Mouse (Mus musculus) kidney, postnatal 0 days (tissue): ENCODE results near the gene Ripor2. TPM values are rescaled to one million over a fixed set of nuclear protein-coding genes. Genes with fewer than 3 reads are reported as not detected.

Source experiments
- ATAC-seq: fragments of 200-750 bp; cut with Nextera tagmentation; replicated peaks from 2 replicates; pipeline ENCODE4 v1.8.0; 2017; ENCODE audit warnings: low read depth, moderate number of reproducible peaks, moderate TSS enrichment, moderate library complexity; ENCODE audit not compliant: low FRiP score
- DNase-seq: peaks from one replicate; pipeline ENCODE4 v3.0.0-alpha.2; 2016; ENCODE audit warnings: low spot score
- H3K27ac ChIP-seq: fragments of 300-500 bp; sonication (generic); 2 replicates; pipeline ENCODE4 v1.5.1; 2014; ENCODE audit warnings: mild to moderate bottlenecking
- H3K27me3 ChIP-seq: fragments of 300-500 bp; sonication (generic); 2 replicates; pipeline ENCODE4 v1.6.1; 2014; ENCODE audit warnings: low read length, mixed read lengths; ENCODE audit not compliant: insufficient read depth
- H3K36me3 ChIP-seq: fragments of 300-500 bp; sonication (generic); 2 replicates; pipeline ENCODE4 v1.6.1; 2014; ENCODE audit warnings: low read length, mixed read lengths; ENCODE audit not compliant: insufficient read depth
- H3K4me1 ChIP-seq: fragments of 300-500 bp; sonication (generic); replicated peaks from 2 replicates; pipeline ENCODE4 v1.6.1; 2014; ENCODE audit warnings: antibody characterized with exemption, low read length, mixed read lengths; ENCODE audit not compliant: insufficient read depth
- H3K4me2 ChIP-seq: fragments of 300-500 bp; sonication (generic); 2 replicates; pipeline ENCODE4 v1.6.1; 2014; ENCODE audit warnings: mild to moderate bottlenecking, low read length, moderate library complexity, mixed read lengths
- H3K4me3 ChIP-seq: fragments of 300-500 bp; sonication (generic); replicated peaks from 2 replicates; pipeline ENCODE4 v1.5.1; 2014; ENCODE audit warnings: low read depth, low read length
- H3K9ac ChIP-seq: fragments of 300-500 bp; sonication (generic); 2 replicates; pipeline ENCODE4 v1.6.1; 2014; ENCODE audit warnings: low read depth, low read length
- H3K9me3 ChIP-seq: fragments of 300-500 bp; sonication (generic); replicated peaks from 2 replicates; pipeline ENCODE4 v1.6.1; 2016; ENCODE audit warnings: low read length, inconsistent platforms, mixed read lengths
- CTCF ChIP-seq: IDR thresholded peaks from 2 replicates; pipeline ENCODE4 v1.5.1; 2016; ENCODE audit warnings: antibody characterized with exemption, low read depth, mild to moderate bottlenecking, moderate library complexity
- WGBS: fragments of 180-500 bp; shearing (Covaris S2); extraction: QIAGEN DNeasy Blood & Tissue Kit; methylation state at CpG from one replicate; pipeline ENCODE4 v1.1.7; 2014; 5-methylcytosine and 5-hydroxymethylcytosine counted together
- polyA plus RNA-seq: library from polyadenylated mRNA; unstranded; fragments of >200 nt; fragmentation: Nextera tagmentation; extraction: Ambion mirVana; gene quantifications from 2 replicates; pipeline ENCODE4 v1.2.1, GENCODE M21; 2015

Ripor2 gene
- polyA plus RNA-seq, 1 experiment from 2014 or later = 2.2 TPM

- DNase-seq (no peak), ATAC-seq (no peak)
- no peak overlapping the region for H3K4me3 ChIP-seq
- no peaks in the 10 kb centered on the region for H3K27me3 ChIP-seq
- H3K9ac ChIP-seq = no peak overlapping the region
- no peaks in the 10 kb centered on the region for H3K4me1 ChIP-seq
- no peaks in the 10 kb centered on the region for H3K36me3 ChIP-seq
- WGBS = 93% methylated on average over 12 of the region's 12 CpGs
- no peak overlapping the region for H3K4me2 ChIP-seq
- H3K27ac ChIP-seq = no peak overlapping the region
- TF ChIP-seq CTCF = no peak
- H3K9me3 ChIP-seq = no peaks in the 10 kb centered on the region
Measured at GRCm38 (mm10) chr13:24587192-24587895, 5.4 kb downstream of the Ripor2 start.

DNA sequence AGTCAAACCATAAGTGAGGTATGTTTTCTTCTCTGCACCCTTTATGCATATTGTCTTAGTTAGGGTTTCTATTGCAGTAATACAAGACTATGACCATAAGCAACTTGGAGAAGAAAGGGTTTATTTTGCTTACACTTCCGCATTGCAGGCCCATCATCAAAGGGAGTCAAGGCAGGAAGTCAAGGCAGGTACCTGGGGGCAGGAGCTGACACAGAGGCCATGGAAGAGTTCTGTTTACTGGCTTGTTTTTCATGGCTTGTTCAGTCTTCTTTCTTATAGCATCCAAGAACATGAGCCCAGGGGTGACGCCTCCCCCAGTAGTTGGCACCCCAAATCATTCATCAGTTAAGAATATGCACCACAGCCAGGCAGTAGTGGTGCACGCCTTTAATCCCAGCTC lies 6.6 kb downstream of the Ripor2 start:
- Histone ChIP-seq H3K9ac (no peak overlapping the region), H3K4me2 (no peak overlapping the region), H3K27me3 (no peaks in the 10 kb centered on the region), H3K4me3 (no peak overlapping the region), H3K36me3 (no peaks in the 10 kb centered on the region), H3K27ac (no peak overlapping the region), H3K4me1 (no peaks in the 10 kb centered on the region), H3K9me3 (no peaks in the 10 kb centered on the region)
- WGBS = 88% methylated on average over 3 of the region's 3 CpGs
- ATAC-seq (no peak), DNase-seq (no peak)
- TF ChIP-seq CTCF = no peak

- Histone ChIP-seq H3K36me3 (no peaks in the 10 kb centered on the region), H3K27me3 (no peaks in the 10 kb centered on the region), H3K4me2 (no peak overlapping the region), H3K4me1 (no peaks in the 10 kb centered on the region), H3K27ac (no peak overlapping the region), H3K4me3 (no peak overlapping the region), H3K9me3 (no peaks in the 10 kb centered on the region), H3K9ac (no peak overlapping the region)
- 85% methylated on average over 6 of the region's 6 CpGs for WGBS
- ATAC-seq = no peak
- no peak for TF ChIP-seq CTCF
- no peak for DNase-seq
Measured at GRCm38 (mm10) chr13:24591737-24592136, 9.7 kb downstream of the Ripor2 start.

DNA sequence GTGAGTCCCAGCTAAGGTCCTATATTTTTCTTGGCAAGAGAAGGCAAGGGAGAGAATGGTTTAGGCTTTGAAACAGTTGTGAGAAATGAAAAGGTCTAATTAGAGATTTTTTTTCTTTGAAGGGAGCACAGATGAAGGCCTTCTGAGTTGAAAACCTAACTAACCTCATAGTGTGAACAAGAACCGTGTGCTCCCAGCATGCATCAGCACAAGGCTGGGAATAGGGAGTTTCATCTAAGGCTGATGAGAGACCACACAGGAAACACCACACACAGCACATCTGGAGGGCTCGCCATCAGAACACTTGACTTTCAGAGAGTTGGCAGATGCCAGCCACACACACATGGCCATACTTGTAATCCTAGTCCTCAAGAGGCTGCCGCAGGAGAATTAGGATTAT lies 12.3 kb downstream of the Ripor2 start:
- Histone ChIP-seq H3K36me3 (no peaks in the 10 kb centered on the region), H3K4me2 (no peak overlapping the region), H3K4me3 (no peak overlapping the region), H3K27me3 (no peaks in the 10 kb centered on the region), H3K9ac (no peak overlapping the region), H3K9me3 (no peaks in the 10 kb centered on the region), H3K4me1 (no peaks in the 10 kb centered on the region), H3K27ac (no peak overlapping the region)
- WGBS = 89% methylated on average over 3 of the region's 3 CpGs
- no peak for ATAC-seq
- TF ChIP-seq CTCF = no peak
- DNase-seq = no peak

- Histone ChIP-seq H3K9ac (no peak overlapping the region), H3K4me3 (no peak overlapping the region), H3K4me2 (no peak overlapping the region), H3K4me1 (peaks cover 10% of the 10 kb centered on the region), H3K27me3 (no peaks in the 10 kb centered on the region), H3K27ac (no peak overlapping the region), H3K36me3 (no peaks in the 10 kb centered on the region), H3K9me3 (no peaks in the 10 kb centered on the region)
- ATAC-seq (no peak), DNase-seq (no peak)
- no peak for TF ChIP-seq CTCF
- 81% methylated on average over 11 of the region's 11 CpGs for WGBS
Measured at GRCm38 (mm10) chr13:24599631-24600041, 17.6 kb downstream of the Ripor2 start.

DNA sequence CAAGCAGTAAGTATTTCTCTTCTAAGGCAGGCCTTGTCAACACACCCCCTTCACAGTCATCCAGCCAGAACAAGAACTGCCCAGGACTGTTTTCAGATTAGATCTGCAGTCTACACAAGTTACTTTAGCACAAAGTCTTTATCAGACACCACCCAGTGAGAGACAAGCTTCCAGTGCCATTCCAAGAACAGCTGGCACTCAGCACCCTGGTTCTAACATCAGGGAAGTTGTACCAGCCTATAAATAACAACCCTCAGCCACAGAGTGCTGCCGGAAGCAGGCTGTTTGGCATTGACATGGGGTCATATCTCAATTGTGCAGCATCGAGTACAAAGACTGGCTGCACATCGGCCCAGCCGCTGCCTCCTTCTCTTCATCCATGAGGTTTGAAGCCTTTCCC lies 21.0 kb downstream of the Ripor2 start:
- no peaks in the 10 kb centered on the region for H3K27me3 ChIP-seq
- H3K9me3 ChIP-seq = no peaks in the 10 kb centered on the region
- H3K9ac ChIP-seq = no peak overlapping the region
- no peaks in the 10 kb centered on the region for H3K36me3 ChIP-seq
- H3K27ac ChIP-seq = 0 out of 2 replicates have a peak overlapping the region, but pooled peaks have one; percentile 25
- no peak overlapping the region for H3K4me2 ChIP-seq
- no peak for TF ChIP-seq CTCF
- H3K4me3 ChIP-seq = no peak overlapping the region
- H3K4me1 ChIP-seq = peaks cover 18% of the 10 kb centered on the region
- DNase-seq = peak; percentile 18
- no peak; the same call in 1 of the 2 replicates for ATAC-seq
- 21% methylated on average over 4 of the region's 4 CpGs for WGBS

- no peak for ATAC-seq
- no peak for TF ChIP-seq CTCF
Measured at GRCm38 (mm10) chr13:24603591-24604009, 21.6 kb downstream of the Ripor2 start.

More at GRCm38 (mm10) chr13:24603591-24604009, 21.6 kb downstream of the Ripor2 start:
- Histone ChIP-seq H3K9ac (no peak overlapping the region), H3K27ac (no peak overlapping the region), H3K27me3 (no peaks in the 10 kb centered on the region), H3K9me3 (no peaks in the 10 kb centered on the region), H3K4me1 (peaks cover 18% of the 10 kb centered on the region), H3K4me3 (no peak overlapping the region), H3K36me3 (no peaks in the 10 kb centered on the region), H3K4me2 (no peak overlapping the region)
- peak; percentile 54 for DNase-seq
- 19% methylated on average over 11 of the region's 11 CpGs for WGBS
